Mouse (Mus musculus): ENCODE measurements around the gene Traf3ip2. TPM values are rescaled to one million over a fixed set of nuclear protein-coding genes. Genes with fewer than 3 reads are reported as not detected.

Traf3ip2 gene
- polyA plus RNA-seq, 1 experiment from 2014 or later = 6.6 TPM

GRCm38 (mm10) chr10:39648278-39648677, 35.5 kb downstream of the Traf3ip2 start:
- no peak overlapping the region for H3K27ac ChIP-seq (ENCODE audit: low read depth, low read length)
- no peak for ATAC-seq (replicated peaks; ENCODE audit: low FRiP score)
- 0 out of 2 replicates have a peak, but pooled peaks cover 4% of the 10 kb centered on the region for H3K36me3 ChIP-seq (ENCODE audit: control insufficient read depth, insufficient read depth, low read length)
- DNase-seq (ENCODE audit: low spot score) = no peak
- H3K9me3 ChIP-seq (ENCODE audit: control insufficient read depth, low read length) = no peaks in the 10 kb centered on the region
- 85% methylated on average over 3 of the region's 3 CpGs for WGBS
- no peaks in the 10 kb centered on the region for H3K27me3 ChIP-seq (replicated peaks; ENCODE audit: control insufficient read depth, insufficient read depth, low read length)
- no peak overlapping the region for H3K4me3 ChIP-seq (ENCODE audit: low read depth, low read length)
- H3K9ac ChIP-seq (ENCODE audit: low read depth, low read length) = no peak overlapping the region
- H3K4me2 ChIP-seq = no peak overlapping the region
- H3K4me1 ChIP-seq (replicated peaks; ENCODE audit: control insufficient read depth, insufficient read depth, low read length) = peaks cover 14% of the 10 kb centered on the region

DNA sequence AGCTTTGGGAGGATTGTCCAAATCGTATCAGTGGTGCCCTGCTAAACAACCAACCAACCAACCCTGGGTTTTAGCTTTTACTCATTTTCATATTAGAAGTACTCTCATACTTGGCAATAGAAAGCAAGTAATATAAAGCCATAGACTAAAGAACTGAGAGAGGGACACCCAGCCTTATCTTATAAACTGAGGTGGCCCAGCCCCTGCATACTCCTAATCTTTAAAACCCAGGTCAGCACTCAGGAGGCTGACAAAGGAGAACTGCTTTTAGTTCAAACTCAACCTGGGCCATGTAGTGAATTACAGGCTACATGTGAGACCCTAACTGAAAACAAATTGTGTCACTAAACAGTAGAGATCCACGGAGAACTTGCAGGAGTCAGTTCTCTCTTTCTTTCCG, 36.8 kb downstream of the Traf3ip2 start:
- peak; percentile 75 for ATAC-seq (replicated peaks; ENCODE audit: low FRiP score)
- Histone ChIP-seq H3K4me1 (replicated peaks; ENCODE audit: control insufficient read depth, insufficient read depth, low read length) (peaks cover 14% of the 10 kb centered on the region), H3K27me3 (replicated peaks; ENCODE audit: control insufficient read depth, insufficient read depth, low read length) (no peaks in the 10 kb centered on the region), H3K9ac (ENCODE audit: low read depth, low read length) (no peak overlapping the region), H3K9me3 (ENCODE audit: control insufficient read depth, low read length) (no peaks in the 10 kb centered on the region), H3K27ac (ENCODE audit: low read depth, low read length) (no peak overlapping the region), H3K4me2 (no peak overlapping the region), H3K4me3 (ENCODE audit: low read depth, low read length) (no peak overlapping the region), H3K36me3 (ENCODE audit: control insufficient read depth, insufficient read depth, low read length) (0 out of 2 replicates have a peak, but pooled peaks cover 4% of the 10 kb centered on the region)
- no peak for DNase-seq (ENCODE audit: low spot score)
- 92% methylated on average over 3 of the region's 3 CpGs for WGBS

- Histone ChIP-seq H3K4me3 (ENCODE audit: low read depth, low read length) (no peak overlapping the region), H3K4me1 (replicated peaks; ENCODE audit: control insufficient read depth, insufficient read depth, low read length) (peaks cover 14% of the 10 kb centered on the region), H3K4me2 (no peak overlapping the region), H3K27me3 (replicated peaks; ENCODE audit: control insufficient read depth, insufficient read depth, low read length) (no peaks in the 10 kb centered on the region), H3K27ac (ENCODE audit: low read depth, low read length) (no peak overlapping the region), H3K9me3 (ENCODE audit: control insufficient read depth, low read length) (no peaks in the 10 kb centered on the region), H3K36me3 (ENCODE audit: control insufficient read depth, insufficient read depth, low read length) (0 out of 2 replicates have a peak, but pooled peaks cover 4% of the 10 kb centered on the region), H3K9ac (ENCODE audit: low read depth, low read length) (no peak overlapping the region)
- ATAC-seq (replicated peaks; ENCODE audit: low FRiP score) (no peak), DNase-seq (ENCODE audit: low spot score) (no peak)
- WGBS = 92% methylated on average over 3 of the region's 3 CpGs
These were observed 37.6 kb downstream of the Traf3ip2 start for GRCm38 (mm10) chr10:39650316-39650715.

GRCm38 (mm10) chr10:39654001-39654416, 41.3 kb downstream of the Traf3ip2 start:
- no peak for DNase-seq (ENCODE audit: low spot score)
- WGBS = 64% methylated on average over 8 of the region's 8 CpGs
- ATAC-seq (replicated peaks; ENCODE audit: low FRiP score) = no peak
- H3K4me1 ChIP-seq (replicated peaks; ENCODE audit: control insufficient read depth, insufficient read depth, low read length) = peaks cover 7% of the 10 kb centered on the region
- H3K9ac ChIP-seq (ENCODE audit: low read depth, low read length) = no peak overlapping the region
- H3K36me3 ChIP-seq (ENCODE audit: control insufficient read depth, insufficient read depth, low read length) = 0 out of 2 replicates have a peak, but pooled peaks cover 4% of the 10 kb centered on the region
- H3K27me3 ChIP-seq (replicated peaks; ENCODE audit: control insufficient read depth, insufficient read depth, low read length) = no peaks in the 10 kb centered on the region
- H3K4me3 ChIP-seq (ENCODE audit: low read depth, low read length) = no peak overlapping the region
- no peaks in the 10 kb centered on the region for H3K9me3 ChIP-seq (ENCODE audit: control insufficient read depth, low read length)
- no peak overlapping the region for H3K4me2 ChIP-seq
- no peak overlapping the region for H3K27ac ChIP-seq (ENCODE audit: low read depth, low read length)

DNA sequence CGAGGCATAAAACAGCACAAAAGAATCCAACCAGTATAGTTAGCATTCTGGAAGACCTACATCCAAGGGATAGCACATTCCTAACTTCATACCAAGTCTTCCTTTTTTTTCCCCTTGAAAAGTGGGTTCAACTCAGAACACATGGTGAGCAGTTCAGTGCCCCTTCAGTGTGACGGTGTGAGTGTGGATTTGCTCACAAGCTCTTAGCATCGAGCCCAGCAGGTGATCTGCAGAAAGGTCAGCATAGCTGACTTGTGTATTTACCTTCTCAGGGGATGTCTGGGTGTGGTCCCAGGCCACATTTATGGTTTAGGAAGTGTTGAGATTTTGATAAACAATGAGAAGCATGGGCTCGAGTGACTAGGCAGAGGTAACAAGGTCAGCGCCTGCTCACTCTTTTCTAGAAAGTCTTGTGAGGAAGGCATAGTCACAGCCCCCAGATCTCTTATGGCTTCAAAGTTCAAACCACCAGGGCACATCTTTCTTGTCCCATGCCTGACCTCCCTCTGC, 46.2 kb downstream of the Traf3ip2 start:
- H3K27ac ChIP-seq (ENCODE audit: low read depth, low read length) = peak overlapping the region; percentile 55; the same call in 1 of the 2 replicates
- H3K27me3 ChIP-seq (replicated peaks; ENCODE audit: control insufficient read depth, insufficient read depth, low read length) = no peaks in the 10 kb centered on the region
- peaks cover 7% of the 10 kb centered on the region for H3K4me1 ChIP-seq (replicated peaks; ENCODE audit: control insufficient read depth, insufficient read depth, low read length)
- no peaks in the 10 kb centered on the region for H3K9me3 ChIP-seq (ENCODE audit: control insufficient read depth, low read length)
- no peak overlapping the region for H3K4me3 ChIP-seq (ENCODE audit: low read depth, low read length)
- H3K9ac ChIP-seq (ENCODE audit: low read depth, low read length) = no peak overlapping the region
- no peak for ATAC-seq (replicated peaks; ENCODE audit: low FRiP score)
- no peaks in the 10 kb centered on the region for H3K36me3 ChIP-seq (ENCODE audit: control insufficient read depth, insufficient read depth, low read length)
- H3K4me2 ChIP-seq = no peak overlapping the region
- no peak for DNase-seq (ENCODE audit: low spot score)
- WGBS = 43% methylated on average over 5 of the region's 5 CpGs

- H3K9ac ChIP-seq (ENCODE audit: low read depth, low read length) = no peak overlapping the region
- WGBS = 36% methylated on average over 11 of the region's 11 CpGs
- H3K27ac ChIP-seq (ENCODE audit: low read depth, low read length) = peak overlapping the region; percentile 55; the same call in 1 of the 2 replicates
- H3K4me2 ChIP-seq = no peak overlapping the region
- DNase-seq (ENCODE audit: low spot score) (no peak), ATAC-seq (replicated peaks; ENCODE audit: low FRiP score) (no peak; the same call in 1 of the 2 replicates)
- no peak overlapping the region for H3K4me3 ChIP-seq (ENCODE audit: low read depth, low read length)
- H3K4me1 ChIP-seq (replicated peaks; ENCODE audit: control insufficient read depth, insufficient read depth, low read length) = peaks cover 7% of the 10 kb centered on the region
- H3K36me3 ChIP-seq (ENCODE audit: control insufficient read depth, insufficient read depth, low read length) = no peaks in the 10 kb centered on the region
- no peaks in the 10 kb centered on the region for H3K9me3 ChIP-seq (ENCODE audit: control insufficient read depth, low read length)
- no peaks in the 10 kb centered on the region for H3K27me3 ChIP-seq (replicated peaks; ENCODE audit: control insufficient read depth, insufficient read depth, low read length)
These were observed 46.9 kb downstream of the Traf3ip2 start for GRCm38 (mm10) chr10:39659411-39660268.

GRCm38 (mm10) chr10:39660269-39660655, 47.5 kb downstream of the Traf3ip2 start:
- Histone ChIP-seq H3K4me1 (replicated peaks; ENCODE audit: control insufficient read depth, insufficient read depth, low read length) (peaks cover 11% of the 10 kb centered on the region), H3K27me3 (replicated peaks; ENCODE audit: control insufficient read depth, insufficient read depth, low read length) (no peaks in the 10 kb centered on the region), H3K4me2 (no peak overlapping the region), H3K9me3 (ENCODE audit: control insufficient read depth, low read length) (no peaks in the 10 kb centered on the region), H3K4me3 (ENCODE audit: low read depth, low read length) (no peak overlapping the region), H3K36me3 (ENCODE audit: control insufficient read depth, insufficient read depth, low read length) (no peaks in the 10 kb centered on the region), H3K9ac (ENCODE audit: low read depth, low read length) (no peak overlapping the region), H3K27ac (ENCODE audit: low read depth, low read length) (peak overlapping the region; percentile 55; the same call in 1 of the 2 replicates)
- ATAC-seq (replicated peaks; ENCODE audit: low FRiP score) = no peak
- DNase-seq (ENCODE audit: low spot score) = no peak
- WGBS = 72% methylated on average over 3 of the region's 3 CpGs

DNA sequence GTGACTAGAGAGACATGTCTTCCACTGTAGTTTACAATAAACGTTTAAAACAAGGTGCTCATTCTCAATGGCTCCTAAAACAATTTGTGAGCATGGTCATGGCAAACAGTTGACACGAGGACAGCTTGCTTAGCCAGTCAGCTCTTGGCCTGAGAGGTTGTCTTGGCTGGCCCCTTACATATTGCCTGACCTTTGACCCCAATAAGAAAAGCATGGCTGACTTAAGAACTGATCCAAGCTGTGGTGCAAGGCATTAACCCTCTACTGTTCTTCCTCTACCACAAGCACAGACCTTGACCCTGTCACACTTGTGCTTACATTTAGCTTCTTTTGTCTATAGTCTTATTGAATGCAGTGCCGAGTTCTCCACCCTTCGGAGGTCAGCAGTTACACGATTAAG, 48.0 kb downstream of the Traf3ip2 start:
- Histone ChIP-seq H3K27ac (ENCODE audit: low read depth, low read length) (no peak overlapping the region), H3K4me1 (replicated peaks; ENCODE audit: control insufficient read depth, insufficient read depth, low read length) (peaks cover 11% of the 10 kb centered on the region), H3K9me3 (ENCODE audit: control insufficient read depth, low read length) (no peaks in the 10 kb centered on the region), H3K36me3 (ENCODE audit: control insufficient read depth, insufficient read depth, low read length) (no peaks in the 10 kb centered on the region), H3K9ac (ENCODE audit: low read depth, low read length) (no peak overlapping the region), H3K27me3 (replicated peaks; ENCODE audit: control insufficient read depth, insufficient read depth, low read length) (no peaks in the 10 kb centered on the region), H3K4me2 (no peak overlapping the region), H3K4me3 (ENCODE audit: low read depth, low read length) (no peak overlapping the region)
- no peak for ATAC-seq (replicated peaks; ENCODE audit: low FRiP score)
- DNase-seq (ENCODE audit: low spot score) = no peak
- 71% methylated on average over 5 of the region's 5 CpGs for WGBS
